Mouse (Mus musculus) cerebellum, adult 9-10 months (tissue): ENCODE data around the gene Slc43a2.

Experiments used
- DNase-seq: peaks from one replicate; pipeline ENCODE4 v3.0.0; 2022

Slc43a2 gene

DNA sequence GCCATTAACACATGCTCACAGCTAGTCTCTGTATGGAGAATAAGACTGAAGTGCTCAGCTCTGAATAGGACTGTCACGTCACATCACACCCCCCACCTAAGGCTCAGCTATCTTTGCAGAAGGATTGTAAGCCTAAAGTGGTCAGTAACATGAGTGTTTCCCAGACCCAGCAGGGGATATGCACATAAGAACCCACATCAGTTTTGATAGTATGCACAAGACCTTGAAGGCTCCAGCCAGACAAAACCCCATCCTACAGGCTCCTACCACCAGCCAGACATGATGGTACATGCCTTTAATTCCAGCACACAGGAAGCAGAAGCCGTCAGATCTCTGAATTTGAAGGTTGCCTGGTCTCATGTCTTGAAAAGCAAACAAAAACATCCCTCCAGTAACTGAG lies 78.5 kb downstream of the Slc43a2 start:
- no peak for DNase-seq

- no peak for DNase-seq
These were observed 83.3 kb downstream of the Slc43a2 start for GRCm38 (mm10) chr11:75614769-75615168.

DNA sequence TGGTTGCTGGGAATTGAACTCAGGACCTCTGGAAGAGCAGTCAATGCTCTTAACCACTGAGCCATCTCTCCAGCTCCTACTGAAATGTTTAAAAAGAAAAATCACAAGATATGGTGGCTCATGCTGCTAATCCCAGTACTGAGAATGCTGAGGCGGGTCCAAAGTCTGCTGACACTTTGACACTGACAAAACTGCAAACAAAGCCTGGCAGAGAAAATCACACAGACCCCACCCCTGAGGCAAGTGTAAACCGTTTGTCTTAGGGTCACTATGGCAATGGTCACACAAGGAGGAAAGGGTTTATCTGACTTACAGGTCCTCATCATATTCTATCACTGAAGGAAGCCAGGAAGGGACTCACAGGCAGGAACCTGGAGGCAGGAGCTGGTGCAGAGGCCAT lies 84.1 kb downstream of the Slc43a2 start:
- DNase-seq = no peak

- no peak for DNase-seq
These were observed 87.6 kb downstream of the Slc43a2 start for GRCm38 (mm10) chr11:75619133-75619532.

GRCm38 (mm10) chr11:75620136-75620780 lies 88.8 kb downstream of the Slc43a2 start:
- peak; percentile 83 for DNase-seq

GRCm38 (mm10) chr11:75621426-75621825 lies 89.9 kb downstream of the Slc43a2 start:
- no peak for DNase-seq

DNA sequence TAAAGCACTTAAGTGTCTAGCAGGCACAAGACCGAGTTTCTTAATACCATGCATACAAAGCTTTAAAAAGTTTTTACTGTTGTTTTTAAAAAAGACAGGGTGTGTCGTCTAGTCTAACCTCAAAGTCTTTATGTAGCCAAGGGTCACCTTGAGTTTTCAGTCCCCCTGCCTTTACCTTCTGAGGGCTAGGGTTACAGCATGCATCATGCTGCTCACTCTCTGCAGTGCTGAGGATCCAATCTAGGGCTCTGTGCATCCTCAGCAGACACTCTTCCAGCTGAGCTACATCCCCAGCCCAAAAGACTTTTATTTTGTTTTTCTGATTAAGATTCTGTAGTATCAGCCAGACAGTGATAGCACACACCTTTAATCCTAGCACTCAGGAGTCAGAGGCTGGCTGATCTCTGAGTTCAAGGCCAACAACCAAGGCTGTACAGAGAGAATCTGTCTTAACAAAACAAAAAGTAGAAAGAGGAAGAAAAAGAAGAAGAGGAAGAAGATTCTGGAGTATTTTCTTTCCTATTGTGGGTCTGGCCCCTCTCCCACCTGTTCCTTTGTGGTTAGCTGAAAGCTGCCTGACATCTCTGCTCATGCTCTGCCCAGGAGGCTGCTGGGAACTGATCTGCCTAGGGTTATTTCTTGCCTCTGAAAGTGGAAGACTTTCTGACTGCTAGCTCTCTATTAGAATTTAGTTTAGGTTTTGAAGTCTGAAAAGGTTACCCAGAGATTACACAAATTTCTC lies 91.3 kb downstream of the Slc43a2 start:
- no peak for DNase-seq

GRCm38 (mm10) chr11:75624102-75624554 lies 92.6 kb downstream of the Slc43a2 start:
- no peak for DNase-seq

DNA sequence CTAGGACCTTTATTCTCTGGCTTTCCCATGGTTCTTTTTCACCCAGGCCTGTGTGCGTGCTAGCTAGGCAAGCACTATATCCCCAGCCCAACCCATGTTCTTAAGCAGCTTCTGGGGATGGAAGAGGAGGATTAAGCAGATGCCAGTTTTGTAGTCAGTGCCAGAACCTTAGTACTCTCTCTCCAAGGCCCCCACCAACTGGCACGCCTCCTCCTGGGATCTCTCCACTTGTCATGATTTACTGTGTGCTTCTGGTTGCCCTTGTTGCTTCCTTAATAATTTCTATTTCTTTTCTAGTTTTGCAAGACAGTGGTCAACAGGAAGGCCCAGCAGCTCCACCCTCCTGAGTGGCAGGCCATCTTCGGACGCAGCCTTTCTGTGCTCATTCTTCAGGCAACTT lies 94.3 kb downstream of the Slc43a2 start:
- no peak for DNase-seq
